Mouse (Mus musculus) ES-Bruce4 (cell line): ENCODE data around the gene Hid1. TPM values are rescaled to one million over a fixed set of nuclear protein-coding genes. Genes with fewer than 3 reads are reported as not detected.
"Not testable (repeated sequence)": the region's sequence is repeated elsewhere in the genome, so short reads cannot be mapped to it uniquely, and the experiment has no call there.

Experiments used
- H3K27ac ChIP-seq: 2 replicates; pipeline ENCODE4 v1.5.1; 2012; ENCODE audit warnings: low read length, inconsistent platforms; ENCODE audit not compliant: insufficient read depth
- H3K27me3 ChIP-seq: 2 replicates; pipeline ENCODE4 v1.6.1; 2012; ENCODE audit warnings: mild to moderate bottlenecking, low read length, inconsistent platforms; ENCODE audit not compliant: control insufficient read depth, poor library complexity, insufficient read depth, severe bottlenecking
- H3K36me3 ChIP-seq: 2 replicates; pipeline ENCODE4 v1.6.1; 2012; ENCODE audit warnings: inconsistent platforms, mild to moderate bottlenecking, low read length, moderate library complexity; ENCODE audit not compliant: control insufficient read depth, poor library complexity, insufficient read depth, severe bottlenecking
- H3K4me1 ChIP-seq: one replicate; pipeline ENCODE4 v1.8.1; 2011; ENCODE audit warnings: low read length; ENCODE audit not compliant: control insufficient read depth, insufficient read depth
- H3K4me3 ChIP-seq: 2 replicates; pipeline ENCODE4 v1.5.1; 2011; ENCODE audit warnings: low read depth, mild to moderate bottlenecking, low read length
- H3K9ac ChIP-seq: 2 replicates; pipeline ENCODE4 v1.6.1; 2012; ENCODE audit warnings: low read depth, mild to moderate bottlenecking, inconsistent platforms; ENCODE audit not compliant: poor library complexity, severe bottlenecking
- H3K9me3 ChIP-seq: replicated peaks from 2 replicates; pipeline ENCODE4 v1.6.1; 2012; ENCODE audit warnings: mild to moderate bottlenecking, low read length, inconsistent platforms; ENCODE audit not compliant: control insufficient read depth, poor library complexity, insufficient read depth, severe bottlenecking
- CTCF ChIP-seq: IDR thresholded peaks from one replicate; pipeline ENCODE4 v1.8.1; 2011; ENCODE audit warnings: low read depth, low read length
- EP300 ChIP-seq: IDR thresholded peaks from 2 replicates; pipeline ENCODE4 v1.6.1; 2011; ENCODE audit warnings: low read depth, low read length; ENCODE audit not compliant: insufficient read depth
- POLR2A ChIP-seq: IDR thresholded peaks from one replicate; pipeline ENCODE4 v1.8.1; 2011; ENCODE audit warnings: low read length; ENCODE audit not compliant: insufficient read depth
- polyA plus RNA-seq: library from polyadenylated mRNA; stranded (reverse); fragments of >200 nt; gene quantifications from 2 replicates; pipeline ENCODE4 v1.2.4, GENCODE M21; 2011; ENCODE audit warnings: low read depth; ENCODE audit not compliant: missing spikeins, insufficient read depth, insufficient read length

Gene Hid1
- polyA plus RNA-seq, 1 experiment: 2.5 TPM

GRCm38 (mm10) chr11:115400630-115401391 is 33.3 kb upstream of the Hid1 start:
- H3K4me1 ChIP-seq: peaks cover 2% of the 10 kb centered on the region
- H3K36me3 ChIP-seq: no peaks in the 10 kb centered on the region
- no peak overlapping the region for H3K27ac ChIP-seq
- no peaks in the 10 kb centered on the region for H3K9me3 ChIP-seq
- peak overlapping the region; percentile 46; the same call in 1 of the 2 replicates for H3K9ac ChIP-seq
- TF ChIP-seq EP300 (no peak), CTCF (no peak), POLR2A (no peak)
- peak overlapping the region; percentile 15 for H3K4me3 ChIP-seq
- H3K27me3 ChIP-seq: no peaks in the 10 kb centered on the region

GRCm38 (mm10) chr11:115400126-115400525 is 32.6 kb upstream of the Hid1 start:
- peaks cover 2% of the 10 kb centered on the region for H3K4me1 ChIP-seq
- H3K9me3 ChIP-seq: no peaks in the 10 kb centered on the region
- H3K27ac ChIP-seq: no peak overlapping the region
- no peaks in the 10 kb centered on the region for H3K36me3 ChIP-seq
- TF ChIP-seq EP300 (no peak), CTCF (no peak), POLR2A (no peak)
- no peaks in the 10 kb centered on the region for H3K27me3 ChIP-seq
- no peak overlapping the region for H3K4me3 ChIP-seq
- no peak overlapping the region for H3K9ac ChIP-seq

- no peak overlapping the region for H3K9ac ChIP-seq
- no peaks in the 10 kb centered on the region for H3K27me3 ChIP-seq
- H3K4me3 ChIP-seq: no peak overlapping the region
- TF ChIP-seq EP300 (no peak), POLR2A (no peak), CTCF (no peak)
- peaks cover 2% of the 10 kb centered on the region for H3K4me1 ChIP-seq
- no peaks in the 10 kb centered on the region for H3K9me3 ChIP-seq
- no peaks in the 10 kb centered on the region for H3K36me3 ChIP-seq
- H3K27ac ChIP-seq: no peak overlapping the region
Measured at GRCm38 (mm10) chr11:115398085-115398484, 30.5 kb upstream of the Hid1 start.

GRCm38 (mm10) chr11:115393721-115394325 is 26.3 kb upstream of the Hid1 start:
- Histone ChIP-seq H3K9ac (peak overlapping the region; percentile 0; the same call in 1 of the 2 replicates), H3K36me3 (no peaks in the 10 kb centered on the region), H3K27me3 (no peaks in the 10 kb centered on the region), H3K4me1 (peaks cover 3% of the 10 kb centered on the region), H3K9me3 (no peaks in the 10 kb centered on the region), H3K27ac (no peak overlapping the region), H3K4me3 (peak overlapping the region; percentile 29)
- TF ChIP-seq CTCF (no peak), EP300 (no peak), POLR2A (no peak)

GRCm38 (mm10) chr11:115391358-115391757 is 23.8 kb upstream of the Hid1 start:
- no peaks in the 10 kb centered on the region for H3K36me3 ChIP-seq
- TF ChIP-seq POLR2A (no peak), EP300 (no peak), CTCF (no peak)
- no peaks in the 10 kb centered on the region for H3K27me3 ChIP-seq
- H3K9me3 ChIP-seq: no peaks in the 10 kb centered on the region
- no peak overlapping the region for H3K27ac ChIP-seq
- peaks cover 3% of the 10 kb centered on the region for H3K4me1 ChIP-seq
- no peak overlapping the region for H3K9ac ChIP-seq
- H3K4me3 ChIP-seq: no peak overlapping the region

- not testable (repeated sequence) for H3K9me3 ChIP-seq, H3K27ac ChIP-seq, H3K36me3 ChIP-seq, H3K9ac ChIP-seq, H3K4me1 ChIP-seq, H3K27me3 ChIP-seq, H3K4me3 ChIP-seq
Measured at GRCm38 (mm10) chr11:115386859-115387258, 19.3 kb upstream of the Hid1 start.
